Mouse (Mus musculus) heart, embryonic 16.5 days (tissue): ENCODE data around the gene Sap30. TPM values are rescaled to one million over a fixed set of nuclear protein-coding genes. Genes with fewer than 3 reads are reported as not detected.
A peak's percentile ranks its signal among the peaks of the same experiment; 100 is the strongest.

Source experiments
- ATAC-seq: fragments of 200-750 bp; cut with Nextera tagmentation; replicated peaks from 2 replicates; pipeline ENCODE4 v1.8.0; 2017; ENCODE audit warnings: moderate number of reproducible peaks; ENCODE audit not compliant: insufficient read depth, low FRiP score; ENCODE audit errors: extremely low read depth
- H3K27ac ChIP-seq: fragments of 300-500 bp; sonication (generic); 2 replicates; pipeline ENCODE4 v1.5.1; 2014; ENCODE audit warnings: mild to moderate bottlenecking, low read length, control low read depth, moderate library complexity
- H3K27me3 ChIP-seq: fragments of 300-500 bp; sonication (generic); 2 replicates; pipeline ENCODE4 v1.6.1; 2014; ENCODE audit warnings: low read length, mixed read lengths; ENCODE audit not compliant: control insufficient read depth, insufficient read depth
- H3K36me3 ChIP-seq: fragments of 300-500 bp; sonication (generic); 2 replicates; pipeline ENCODE4 v1.6.1; 2014; ENCODE audit not compliant: control insufficient read depth, insufficient read depth
- H3K4me1 ChIP-seq: fragments of 300-500 bp; sonication (generic); 2 replicates; pipeline ENCODE4 v1.6.1; 2014; ENCODE audit warnings: low read length, mixed read lengths; ENCODE audit not compliant: control insufficient read depth, insufficient read depth
- H3K4me2 ChIP-seq: fragments of 300-500 bp; sonication (generic); 2 replicates; pipeline ENCODE4 v1.6.1; 2014; ENCODE audit warnings: low read depth, mild to moderate bottlenecking, control low read depth, low read length
- H3K4me3 ChIP-seq: fragments of 300-500 bp; sonication (generic); 2 replicates; pipeline ENCODE4 v1.5.1; 2014; ENCODE audit warnings: mild to moderate bottlenecking, control low read depth, low read length
- H3K9ac ChIP-seq: fragments of 300-500 bp; sonication (generic); 2 replicates; pipeline ENCODE4 v1.6.1; 2014; ENCODE audit warnings: low read length, control low read depth
- H3K9me3 ChIP-seq: fragments of 300-500 bp; sonication (generic); replicated peaks from 2 replicates; pipeline ENCODE4 v1.6.1; 2016; ENCODE audit warnings: low read length; ENCODE audit not compliant: control insufficient read depth
- WGBS: fragments of 180-500 bp; shearing (Covaris S2); extraction: QIAGEN DNeasy Blood & Tissue Kit; methylation state at CpG from one replicate; pipeline ENCODE4 v1.1.7; 2014; 5-methylcytosine and 5-hydroxymethylcytosine counted together
- polyA plus RNA-seq: library from polyadenylated mRNA; unstranded; fragments of >200 nt; fragmentation: Nextera tagmentation; extraction: Ambion mirVana; gene quantifications from 2 replicates; pipeline ENCODE4 v1.2.1, GENCODE M21; 2015

Sap30 gene
- polyA plus RNA-seq, result 44.3 and 44.5 TPM in 2 replicates

DNA sequence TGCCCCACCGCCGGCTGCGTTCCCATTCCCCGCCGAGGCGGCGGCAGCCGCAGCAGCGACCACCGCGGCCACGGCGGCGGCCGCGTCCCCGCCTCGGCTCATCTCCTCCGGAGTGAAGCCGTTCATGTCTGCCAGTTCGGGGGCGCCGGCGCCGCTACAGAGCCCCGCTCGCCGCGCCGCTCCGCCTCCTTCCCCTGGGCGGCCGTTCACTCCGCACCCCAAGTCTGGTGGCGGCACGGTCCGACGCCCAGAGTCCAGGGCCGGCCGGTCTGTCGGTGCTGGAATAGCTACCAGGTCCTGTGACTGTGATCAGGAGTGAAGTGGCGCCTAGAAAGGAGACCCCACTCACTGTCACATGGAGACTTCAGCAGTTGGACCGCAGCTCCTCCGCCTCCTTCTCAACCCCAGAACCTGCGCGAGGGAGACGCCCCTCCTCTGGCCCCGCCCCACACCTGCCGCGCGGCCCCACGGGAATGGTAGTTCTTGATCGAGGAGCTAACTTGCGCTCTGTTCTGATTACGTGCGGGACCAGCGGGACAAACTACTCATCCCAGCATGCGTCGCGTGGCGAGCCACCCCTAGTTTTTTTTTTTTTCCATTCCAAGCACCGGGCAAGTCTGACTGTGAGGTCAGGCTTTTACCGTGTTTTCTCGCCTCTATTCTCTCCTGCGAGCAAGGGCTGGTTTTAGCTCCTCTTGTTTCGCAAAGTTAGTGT is at the start of gene Sap30:
Sap30 (minus strand) TSS at position 420 of the 715 bp plus-strand sequence.
- H3K4me1 ChIP-seq, result peaks cover 12% of the 10 kb centered on the region
- peak within 1 kb of the TSS; percentile 99 for H3K9ac ChIP-seq
- peak within 1 kb of the TSS; percentile 99 for H3K4me3 ChIP-seq
- H3K36me3 ChIP-seq, result peaks cover 6% of the 10 kb centered on the region; the same call in 1 of the 2 replicates
- ATAC-seq, result peak; percentile 97
- under 1% methylated on average over 65 of the region's 66 CpGs for WGBS
- H3K4me2 ChIP-seq, result peak within 1 kb of the TSS; percentile 74
- H3K9me3 ChIP-seq, result no peaks in the 10 kb centered on the region
- H3K27me3 ChIP-seq, result no peaks in the 10 kb centered on the region
- H3K27ac ChIP-seq, result peak within 1 kb of the TSS; percentile 98

DNA sequence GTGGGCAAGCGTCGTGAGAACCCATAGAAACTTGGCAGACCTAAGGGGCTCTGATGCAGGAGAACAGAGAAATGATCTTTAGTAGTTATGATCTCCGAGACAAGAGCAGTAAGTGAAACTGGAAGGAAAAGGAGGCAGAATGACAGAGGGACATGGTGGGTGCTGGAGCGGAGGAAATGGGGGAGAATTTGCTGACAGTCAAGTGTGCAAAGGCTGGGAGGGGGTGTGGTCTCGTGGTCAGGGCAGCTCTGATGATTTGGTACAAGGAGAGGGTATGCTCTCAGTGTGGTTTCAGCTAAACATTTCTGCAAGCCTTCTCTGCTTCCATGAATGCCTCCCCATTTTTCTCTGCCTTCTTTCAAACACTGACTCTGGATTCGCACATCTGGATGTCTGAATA is 48.5 kb upstream of the Sap30 start:
- H3K9ac ChIP-seq, result no peak overlapping the region
- H3K9me3 ChIP-seq, result no peaks in the 10 kb centered on the region; the same call in 1 of the 2 replicates
- no peak; the same call in 1 of the 2 replicates for ATAC-seq
- peaks cover 4% of the 10 kb centered on the region for H3K4me1 ChIP-seq
- no peak overlapping the region for H3K27ac ChIP-seq
- no peaks in the 10 kb centered on the region for H3K27me3 ChIP-seq
- no peak overlapping the region for H3K4me2 ChIP-seq
- H3K36me3 ChIP-seq, result peaks cover 14% of the 10 kb centered on the region; the same call in 1 of the 2 replicates
- H3K4me3 ChIP-seq, result no peak overlapping the region
- WGBS, result 91% methylated on average over 6 of the region's 6 CpGs

DNA sequence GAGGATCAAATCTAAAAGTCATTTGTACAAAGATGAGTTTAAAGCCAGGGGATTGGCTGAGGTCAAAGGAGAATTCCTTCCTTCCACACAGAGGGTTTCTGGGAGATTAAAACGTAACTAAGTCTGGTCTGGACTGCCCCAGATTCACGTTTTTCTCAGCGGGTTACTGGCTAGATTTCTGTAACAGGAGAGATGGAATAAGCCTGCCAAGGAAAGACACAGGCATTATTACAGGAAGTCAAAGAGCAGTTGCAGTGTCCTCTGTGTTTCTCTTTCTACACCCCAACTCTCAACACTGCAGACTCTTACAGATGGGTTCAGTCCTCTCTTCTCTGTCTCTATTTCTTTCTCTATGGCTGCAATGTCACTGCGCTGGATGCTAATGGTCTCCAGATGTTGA is 46.8 kb upstream of the Sap30 start:
- Histone ChIP-seq H3K9me3 (no peaks in the 10 kb centered on the region; the same call in 1 of the 2 replicates), H3K4me1 (peaks cover 9% of the 10 kb centered on the region), H3K4me3 (no peak overlapping the region), H3K27ac (no peak overlapping the region), H3K27me3 (no peaks in the 10 kb centered on the region), H3K36me3 (peaks cover 14% of the 10 kb centered on the region; the same call in 1 of the 2 replicates), H3K9ac (no peak overlapping the region), H3K4me2 (no peak overlapping the region)
- 72% methylated on average over 4 of the region's 4 CpGs for WGBS
- no peak for ATAC-seq

DNA sequence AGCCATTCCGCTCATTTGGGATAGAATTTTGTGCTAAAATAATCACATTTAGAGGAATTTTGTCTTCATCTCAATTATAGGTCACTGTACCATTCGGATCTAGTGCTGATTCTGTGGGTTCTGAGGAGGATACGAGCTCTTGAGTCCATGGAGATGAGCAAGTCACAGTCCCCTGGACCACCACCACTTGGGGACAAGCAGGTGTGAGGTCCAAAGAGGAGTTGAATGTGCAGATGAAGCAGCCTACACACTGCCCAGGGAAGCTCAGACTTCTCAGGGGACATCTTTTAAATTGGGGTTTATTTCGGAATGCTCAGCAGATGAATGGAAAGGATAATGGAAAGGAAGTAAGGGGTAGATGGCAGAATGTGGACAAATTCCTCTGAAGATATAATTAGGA is 45.4 kb upstream of the Sap30 start:
- peaks cover 9% of the 10 kb centered on the region for H3K4me1 ChIP-seq
- no peak overlapping the region for H3K4me2 ChIP-seq
- peaks cover 14% of the 10 kb centered on the region; the same call in 1 of the 2 replicates for H3K36me3 ChIP-seq
- H3K9me3 ChIP-seq, result no peaks in the 10 kb centered on the region; the same call in 1 of the 2 replicates
- no peak overlapping the region for H3K27ac ChIP-seq
- H3K4me3 ChIP-seq, result no peak overlapping the region
- no peak overlapping the region for H3K9ac ChIP-seq
- 84% methylated on average over 4 of the region's 4 CpGs for WGBS
- no peaks in the 10 kb centered on the region for H3K27me3 ChIP-seq
- ATAC-seq, result no peak

DNA sequence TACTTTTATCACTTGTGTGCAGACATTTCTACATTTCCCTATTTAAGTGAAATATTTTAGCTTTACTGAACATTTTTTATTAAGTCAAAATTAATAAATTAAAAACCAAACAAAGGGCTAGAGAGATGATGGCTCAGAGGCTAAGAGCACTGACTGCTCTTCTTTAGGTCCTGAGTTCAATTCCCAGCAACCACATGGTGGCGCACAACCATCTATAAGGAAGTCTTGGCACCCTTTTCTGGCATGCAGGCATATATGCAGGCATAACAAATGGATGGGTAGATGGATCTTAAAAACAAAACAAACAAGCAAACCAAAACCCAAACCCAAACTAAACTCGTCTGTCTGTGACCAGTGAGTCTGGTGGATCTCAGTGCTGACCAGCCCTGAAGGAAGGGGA is 44.6 kb upstream of the Sap30 start:
- Histone ChIP-seq H3K27me3 (no peaks in the 10 kb centered on the region), H3K4me3 (no peak overlapping the region), H3K36me3 (peaks cover 14% of the 10 kb centered on the region; the same call in 1 of the 2 replicates), H3K4me2 (no peak overlapping the region), H3K4me1 (peaks cover 9% of the 10 kb centered on the region), H3K9ac (no peak overlapping the region), H3K27ac (no peak overlapping the region), H3K9me3 (no peaks in the 10 kb centered on the region; the same call in 1 of the 2 replicates)
- ATAC-seq, result no peak
- WGBS, result 67% methylated on average over 2 of the region's 2 CpGs

DNA sequence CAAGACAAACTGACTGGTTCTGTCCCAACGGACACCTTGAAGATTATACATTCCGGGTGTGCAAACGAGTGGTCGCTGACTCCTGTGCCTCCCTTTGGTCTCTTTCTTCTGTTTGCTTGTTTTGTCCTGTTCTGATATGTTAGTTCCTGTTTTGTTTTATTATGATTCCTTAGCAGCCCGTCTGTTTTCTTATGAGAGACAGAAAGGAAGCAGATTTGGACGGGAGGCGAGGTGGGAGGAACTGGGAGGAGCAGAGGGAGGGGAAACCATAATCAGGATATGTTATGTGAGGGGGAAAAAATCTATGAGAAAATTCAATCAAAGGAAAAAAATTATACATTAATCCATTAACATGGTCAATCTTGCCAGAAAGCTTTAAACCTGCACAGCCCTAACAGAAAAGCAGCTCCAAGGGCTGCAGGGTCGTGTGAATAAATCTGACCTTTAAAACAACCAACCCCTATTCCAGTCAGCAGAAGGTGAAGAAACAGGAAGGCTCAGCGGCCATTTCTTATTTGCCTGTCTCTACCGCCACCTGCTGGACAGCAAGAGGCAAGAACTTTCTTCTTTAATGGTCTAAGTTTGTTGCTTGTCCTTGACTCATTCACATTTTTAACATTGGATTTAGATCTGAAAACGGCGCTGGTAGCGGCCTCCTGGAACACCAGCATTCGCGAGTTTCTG is 43.1 kb upstream of the Sap30 start:
- ATAC-seq, result peak; percentile 80
- peak overlapping the region; percentile 39 for H3K9ac ChIP-seq
- H3K9me3 ChIP-seq, result no peaks in the 10 kb centered on the region; the same call in 1 of the 2 replicates
- no peaks in the 10 kb centered on the region for H3K27me3 ChIP-seq
- peak overlapping the region; percentile 29 for H3K4me3 ChIP-seq
- H3K36me3 ChIP-seq, result peaks cover 8% of the 10 kb centered on the region; the same call in 1 of the 2 replicates
- peak overlapping the region; percentile 61 for H3K4me2 ChIP-seq
- H3K27ac ChIP-seq, result peak overlapping the region; percentile 68
- peaks cover 9% of the 10 kb centered on the region for H3K4me1 ChIP-seq
- WGBS, result 17% methylated on average over 15 of the region's 15 CpGs

DNA sequence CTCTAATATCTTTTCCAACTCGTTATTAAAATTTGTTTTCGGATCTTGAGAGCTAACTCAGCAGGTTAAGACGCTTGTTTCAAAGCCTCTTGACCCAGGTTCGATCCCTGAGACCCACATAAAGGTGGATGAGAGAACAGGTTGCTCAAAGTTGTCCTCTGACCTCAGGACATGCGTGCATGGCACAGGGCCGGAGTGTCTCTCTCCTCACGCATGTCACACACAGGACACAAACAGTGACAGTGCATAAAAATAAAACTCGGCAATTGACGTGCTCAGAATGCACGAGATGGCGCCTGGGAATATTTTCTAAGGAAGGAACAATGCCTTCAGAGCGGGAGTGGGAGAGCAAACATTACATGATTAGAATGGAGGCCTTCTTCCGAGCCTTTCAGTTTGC is 42.6 kb upstream of the Sap30 start:
- peak overlapping the region; percentile 68 for H3K27ac ChIP-seq
- H3K36me3 ChIP-seq, result peaks cover 3% of the 10 kb centered on the region; the same call in 1 of the 2 replicates
- peak overlapping the region; percentile 29 for H3K4me3 ChIP-seq
- WGBS, result 71% methylated on average over 13 of the region's 13 CpGs
- H3K9me3 ChIP-seq, result no peaks in the 10 kb centered on the region; the same call in 1 of the 2 replicates
- H3K4me2 ChIP-seq, result peak overlapping the region; percentile 61
- peaks cover 9% of the 10 kb centered on the region for H3K4me1 ChIP-seq
- no peaks in the 10 kb centered on the region for H3K27me3 ChIP-seq
- no peak for ATAC-seq
- H3K9ac ChIP-seq, result peak overlapping the region; percentile 39

DNA sequence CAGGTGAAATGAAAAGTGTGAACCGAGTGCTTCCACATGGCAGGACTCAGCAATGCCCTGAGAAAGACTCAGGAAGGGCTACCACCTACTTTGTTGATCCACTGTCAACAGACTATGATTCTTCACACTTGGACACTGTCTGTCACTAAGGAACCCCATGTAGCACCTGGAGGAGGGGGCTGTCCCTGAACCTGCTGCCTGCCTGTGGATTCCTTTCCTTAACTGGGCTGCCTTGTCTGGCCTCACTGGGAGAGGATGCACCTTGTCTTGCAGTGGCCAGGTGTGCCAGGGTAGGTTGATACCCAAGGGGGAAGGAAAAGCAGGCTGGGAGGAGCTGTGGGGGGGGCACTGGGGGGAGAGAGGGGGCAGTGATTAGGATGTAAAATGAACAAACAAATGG is 40.4 kb upstream of the Sap30 start:
- H3K4me3 ChIP-seq, result no peak overlapping the region
- no peak overlapping the region for H3K4me2 ChIP-seq
- no peak for ATAC-seq
- H3K27ac ChIP-seq, result no peak overlapping the region
- no peaks in the 10 kb centered on the region for H3K36me3 ChIP-seq
- WGBS, result 92% methylated on average over 1 of the region's 1 CpGs
- no peaks in the 10 kb centered on the region for H3K27me3 ChIP-seq
- H3K9ac ChIP-seq, result no peak overlapping the region
- no peaks in the 10 kb centered on the region for H3K9me3 ChIP-seq
- H3K4me1 ChIP-seq, result peaks cover 9% of the 10 kb centered on the region
